Comparison of ENCODE assay signal across 23 mouse cellular contexts in genomic region chr3:106074824-106075223, GRCm38 (mm10). TPM values are rescaled to one million over a fixed set of nuclear protein-coding genes. Genes with fewer than 3 reads are reported as not detected.
DNase-seq lines count a peak whose midpoint lies in the region; ATAC-seq and TF ChIP-seq lines count a peak whose summit lies in the region.
"Had no signal": no experiment of that assay in that cellular context is flagged by ENCODE, and none has a peak within 500 bp of the region (broad histone marks: within the 10 kb centered on the region; RNA-seq: fewer than 3 reads in every experiment).

No protein-coding gene starts in this region.

- H3K9me3 ChIP-seq in embryonic facial prominence, embryonic 14.5 days (ENCODE audit: control insufficient read depth, low read length) = no peaks in the 10 kb centered on the region
- H3K9me3 ChIP-seq in embryonic facial prominence, embryonic 10.5 days = no peaks in the 10 kb centered on the region
- no peaks in the 10 kb centered on the region for H3K9me3 ChIP-seq in kidney, postnatal 0 days (replicated peaks; ENCODE audit: low read length)
- H3K9me3 ChIP-seq: embryonic facial prominence, embryonic 13.5 days; forebrain, embryonic 13.5 days; G1E; heart, embryonic 13.5 days had no signal

- H3K9ac ChIP-seq in embryonic facial prominence, embryonic 14.5 days (ENCODE audit: low read depth, low read length) = no peak overlapping the region
- H3K9ac ChIP-seq in kidney, postnatal 0 days (ENCODE audit: low read depth, low read length) = no peak overlapping the region
- H3K9ac ChIP-seq: embryonic facial prominence, embryonic 13.5 days; forebrain, embryonic 13.5 days; forebrain, postnatal 0 days; heart, embryonic 13.5 days had no signal

- no peaks in the 10 kb centered on the region for H3K27me3 ChIP-seq in embryonic facial prominence, embryonic 14.5 days (replicated peaks; ENCODE audit: control insufficient read depth, insufficient read depth, low read length)
- H3K27me3 ChIP-seq in embryonic facial prominence, embryonic 10.5 days (replicated peaks; ENCODE audit: low read depth, poor library complexity, severe bottlenecking) = no peaks in the 10 kb centered on the region
- no peaks in the 10 kb centered on the region for H3K27me3 ChIP-seq in kidney, postnatal 0 days (ENCODE audit: insufficient read depth, low read length)
- H3K27me3 ChIP-seq: embryonic facial prominence, embryonic 13.5 days; forebrain, embryonic 13.5 days had no signal

- no peak overlapping the region for H3K27ac ChIP-seq in embryonic facial prominence, embryonic 14.5 days (replicated peaks; ENCODE audit: low read depth, low read length)
- no peak overlapping the region for H3K27ac ChIP-seq in embryonic facial prominence, embryonic 10.5 days (replicated peaks)
- no peak overlapping the region for H3K27ac ChIP-seq in kidney, postnatal 0 days
- H3K27ac ChIP-seq: embryonic facial prominence, embryonic 13.5 days; forebrain, embryonic 13.5 days; heart, adult 2 months; heart, embryonic 13.5 days had no signal

- no peak overlapping the region for H3K4me3 ChIP-seq in embryonic facial prominence, embryonic 14.5 days (ENCODE audit: low read depth, low read length)
- no peak overlapping the region for H3K4me3 ChIP-seq in embryonic facial prominence, embryonic 10.5 days
- H3K4me3 ChIP-seq in kidney, postnatal 0 days (replicated peaks; ENCODE audit: low read depth, low read length) = no peak overlapping the region
- H3K4me3 ChIP-seq: embryonic facial prominence, embryonic 13.5 days; forebrain, embryonic 13.5 days; heart, adult 2 months; heart, embryonic 13.5 days had no signal

- TF ChIP-seq CTCF in kidney, postnatal 0 days (IDR thresholded peaks at IDR 0.05; ENCODE audit: low read depth) = no peak

- H3K36me3 ChIP-seq in embryonic facial prominence, embryonic 14.5 days (ENCODE audit: control insufficient read depth, insufficient read depth, low read length) = no peaks in the 10 kb centered on the region
- H3K36me3 ChIP-seq in embryonic facial prominence, embryonic 10.5 days (replicated peaks) = no peaks in the 10 kb centered on the region
- no peaks in the 10 kb centered on the region for H3K36me3 ChIP-seq in kidney, postnatal 0 days (ENCODE audit: insufficient read depth, low read length)
- H3K36me3 ChIP-seq: embryonic facial prominence, embryonic 13.5 days; G1E; heart, embryonic 13.5 days had no signal

- 67% methylated on average over 1 of the region's 1 CpGs for WGBS in embryonic facial prominence, embryonic 14.5 days
- WGBS in embryonic facial prominence, embryonic 10.5 days = 80% methylated on average over 1 of the region's 1 CpGs
- WGBS in kidney, postnatal 0 days = 43% methylated on average over 1 of the region's 1 CpGs

- H3K4me2 ChIP-seq in embryonic facial prominence, embryonic 14.5 days (ENCODE audit: low read depth, low read length) = no peak overlapping the region
- H3K4me2 ChIP-seq in kidney, postnatal 0 days (ENCODE audit: low read length) = no peak overlapping the region
- H3K4me2 ChIP-seq: embryonic facial prominence, embryonic 13.5 days; forebrain, embryonic 13.5 days; heart, embryonic 13.5 days had no signal

- no peak for ATAC-seq in embryonic facial prominence, embryonic 14.5 days (ENCODE audit: low read depth)
- ATAC-seq in kidney, postnatal 0 days (replicated peaks; ENCODE audit: low FRiP score, low read depth) = no peak
- ATAC-seq: CD4-positive, CD25-positive, alpha-beta regulatory T cell, adult 4 months; forebrain, embryonic 13.5 days; forebrain, postnatal 0 days had no signal

- H3K4me1 ChIP-seq in embryonic facial prominence, embryonic 14.5 days (ENCODE audit: control insufficient read depth, insufficient read depth, low read length) = no peaks in the 10 kb centered on the region
- no peaks in the 10 kb centered on the region for H3K4me1 ChIP-seq in embryonic facial prominence, embryonic 10.5 days
- H3K4me1 ChIP-seq in kidney, postnatal 0 days (replicated peaks; ENCODE audit: insufficient read depth, low read length) = no peaks in the 10 kb centered on the region
- H3K4me1 ChIP-seq: embryonic facial prominence, embryonic 13.5 days; forebrain, embryonic 13.5 days; heart, embryonic 13.5 days had no signal

- DNase-seq in embryonic facial prominence, embryonic 14.5 days (ENCODE audit: low spot score) = peak; percentile 8
- no peak for DNase-seq in embryonic facial prominence, embryonic 10.5 days (ENCODE audit: low spot score)
- DNase-seq in kidney, postnatal 0 days (ENCODE audit: low spot score) = peak; percentile 24
- DNase-seq in kidney, adult 18-20 months = no peak
- DNase-seq in lung, postnatal 25 days (ENCODE audit: low spot score) = peak; percentile 0
- DNase-seq in lung, postnatal 14 days = no peak
- DNase-seq in right cerebral cortex, postnatal 14 days = no peak
- DNase-seq: adrenal gland, postnatal 10 days; B cell, adult 2 months; cerebellum, adult 11 months; cerebellum, adult 9-10 months; cerebellum, postnatal 25 days; forebrain, postnatal 0 days; gastrocnemius, postnatal 14 days; heart, adult 2 months; heart, postnatal 36 days had no signal

RNA-seq across cellular contexts. Expression of gene Chia1, which starts 38.2 kb away (rescaled TPM):
- 0.17 and 0.19 TPM in 2 replicates for polyA plus RNA-seq in embryonic facial prominence, embryonic 14.5 days (2014; fragmentation: Nextera tagmentation; extraction: Ambion mirVana)
- polyA plus RNA-seq in embryonic facial prominence, embryonic 10.5 days (2016; fragmentation: Nextera tagmentation; extraction: Ambion mirVana) = 0.20 and 0.29 TPM in 2 replicates
- polyA plus RNA-seq in kidney, postnatal 0 days (2015; fragmentation: Nextera tagmentation; extraction: Ambion mirVana) = 0.20 and 0.49 TPM in 2 replicates
- polyA plus RNA-seq: CD4-positive, CD25-positive, alpha-beta regulatory T cell, adult 4 months; embryonic facial prominence, embryonic 13.5 days; G1E had no signal

RNA-seq across cellular contexts. Expression of gene Chil5, which starts 42.2 kb away (rescaled TPM):
- polyA plus RNA-seq in embryonic facial prominence, embryonic 14.5 days (2014; fragmentation: Nextera tagmentation; extraction: Ambion mirVana) = not detected in 2 replicates
- not detected in 2 replicates for polyA plus RNA-seq in embryonic facial prominence, embryonic 10.5 days (2016; fragmentation: Nextera tagmentation; extraction: Ambion mirVana)
- polyA plus RNA-seq in kidney, postnatal 0 days (2015; fragmentation: Nextera tagmentation; extraction: Ambion mirVana) = 0.12 TPM in 1 of 2 replicates, not detected in the other
- polyA plus RNA-seq: brain, embryonic 14.5 days; embryonic facial prominence, embryonic 13.5 days; forebrain, embryonic 13.5 days; G1E; hindbrain, embryonic 11.5 days had no signal

Comparison
In these comparisons a context has a peak if more than half of its experiments do, and no peak if none do; other contexts are left out.
1. DNase-seq: peak in embryonic facial prominence, embryonic 14.5 days (single experiment), kidney, postnatal 0 days (single experiment) and lung, postnatal 25 days (single experiment); none in embryonic facial prominence, embryonic 10.5 days (single experiment), kidney, adult 18-20 months (single experiment), lung, postnatal 14 days (single experiment) and right cerebral cortex, postnatal 14 days (single experiment).